Mouse (Mus musculus) T-helper 1 cell (primary cell): Measurements from ENCODE around the gene Ceacam14.

Source experiments
- in situ Hi-C: fragments of 300-600 bp; cut with MboI, MseI; formaldehyde crosslinking; loops from one replicate; pipeline ENCODE4 v1.15.1; 2025; ENCODE audit warnings: high pct_unique_total_duplicates

Ceacam14 gene

DNA sequence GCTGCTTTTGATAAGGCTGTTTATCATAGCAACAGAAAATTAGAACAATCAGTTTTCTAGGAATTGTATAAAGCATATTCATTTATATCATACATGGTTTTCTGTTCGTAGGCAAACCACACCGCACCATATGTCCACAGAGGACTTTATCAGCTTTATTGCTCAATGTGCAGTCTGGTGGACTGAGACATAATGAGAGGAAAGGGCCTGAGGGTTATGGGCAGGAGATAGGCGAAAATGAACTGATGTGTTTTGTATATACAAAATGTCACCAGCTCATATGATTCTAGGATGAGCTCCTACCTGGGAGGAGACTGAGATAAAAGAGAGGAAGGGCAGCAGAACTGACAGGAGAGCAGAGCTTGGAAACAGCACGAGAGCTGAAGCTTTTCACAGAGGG lies at the start of gene Ceacam14:
TSS of gene Ceacam14 (plus strand) at position 301 of the 400 bp plus-strand sequence.
- in situ Hi-C loops, result no loop called here
